Mouse (Mus musculus) 3T3-L1 (cell line): Measurements from ENCODE around the gene Hspa13.

ENCODE experiments used
- DNase-seq: peaks from one replicate; pipeline ENCODE4 v3.0.0-alpha.2; 2015; ENCODE audit warnings: low read depth, low spot score

Hspa13 gene

GRCm38 (mm10) chr16:75766388-75767249 is at the start of gene Hspa13:
Hspa13 (minus strand) TSS chr16:75767104.
- DNase-seq: peak; percentile 100

- DNase-seq: peak; percentile 65
These were observed 12.4 kb upstream of the Hspa13 start for GRCm38 (mm10) chr16:75779271-75779670.

DNA sequence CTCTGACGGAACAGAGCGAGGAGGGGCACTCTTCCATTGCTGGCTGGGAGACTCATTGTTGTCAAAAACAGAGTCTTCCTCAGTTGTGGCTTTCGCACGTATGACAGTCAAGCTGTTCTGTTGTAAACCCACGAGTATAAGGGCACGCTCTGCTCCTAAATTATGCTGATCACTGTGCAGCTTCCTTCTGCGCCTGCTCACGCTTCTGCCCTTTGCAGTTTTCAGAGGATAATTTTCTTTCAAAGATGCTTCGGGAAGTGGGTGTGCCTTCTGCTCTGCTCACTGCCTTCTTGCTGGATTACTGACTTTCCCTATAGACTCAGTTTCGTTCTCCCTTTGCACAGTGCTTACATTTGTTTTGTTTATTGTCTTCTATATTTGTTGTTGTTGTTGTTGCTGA is 6.3 kb upstream of the Hspa13 start:
- no peak for DNase-seq

GRCm38 (mm10) chr16:75767250-75768002 is 522 bp upstream of the Hspa13 start:
- DNase-seq: no peak

DNA sequence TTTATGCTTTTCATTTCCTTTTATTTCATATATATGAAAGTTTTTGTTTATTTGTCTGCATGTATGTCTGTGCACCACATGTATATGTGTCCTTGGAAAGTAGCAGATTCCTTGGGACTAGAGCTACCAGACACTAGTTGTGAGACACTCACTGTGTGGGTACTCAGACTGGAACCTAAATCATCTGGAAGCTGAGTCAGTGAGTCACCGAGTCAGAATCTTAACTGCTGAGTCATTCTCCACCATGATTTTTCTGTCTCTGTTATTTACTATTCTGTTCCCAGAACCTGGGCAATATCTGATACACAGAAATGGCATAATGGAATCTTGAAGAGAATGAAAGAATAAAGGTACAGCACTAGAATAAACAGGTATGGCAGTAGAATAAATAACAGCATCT is 14.0 kb downstream of the Hspa13 start:
- DNase-seq: peak; percentile 93

- DNase-seq: no peak
These were observed 16.8 kb downstream of the Hspa13 start for GRCm38 (mm10) chr16:75750103-75750502.

- no peak for DNase-seq
These were observed 18.0 kb downstream of the Hspa13 start for GRCm38 (mm10) chr16:75748926-75749325.

GRCm38 (mm10) chr16:75744014-75744413 is 22.9 kb downstream of the Hspa13 start:
- no peak for DNase-seq

DNA sequence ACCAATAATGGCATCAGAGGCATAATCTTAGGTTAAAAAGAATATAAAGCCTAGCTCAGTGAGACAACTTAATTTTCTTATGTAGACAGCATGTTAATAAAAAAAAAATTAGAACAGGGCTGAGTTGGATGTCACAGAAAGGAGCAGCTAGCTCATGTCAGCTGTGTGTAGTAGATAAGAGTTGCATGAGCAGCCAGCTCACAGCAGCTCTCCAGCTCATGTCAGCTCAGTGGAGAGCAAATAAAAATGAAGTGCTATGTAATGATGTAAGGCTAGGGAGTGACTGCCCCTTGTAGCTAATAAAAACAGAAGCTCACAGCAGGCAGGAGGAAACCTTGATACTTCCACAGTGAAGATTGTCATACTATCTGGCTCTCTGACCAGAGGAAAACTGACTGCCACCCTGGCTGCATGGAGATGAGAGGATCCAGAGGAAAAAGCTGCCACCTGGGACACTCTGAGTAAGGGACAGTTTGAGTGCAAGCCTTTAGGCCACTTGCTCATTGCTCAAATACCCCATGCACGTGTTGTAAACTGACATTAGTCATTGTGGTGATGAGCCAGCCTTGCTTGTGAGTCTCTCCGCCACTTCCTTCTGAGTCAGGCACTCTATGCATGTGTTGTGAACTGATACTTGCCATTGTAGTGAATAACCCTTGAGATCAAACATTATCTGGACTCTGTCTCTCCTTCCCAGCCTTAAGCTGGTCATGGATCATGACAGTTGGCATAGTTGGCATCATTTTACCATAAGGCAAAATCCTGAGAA is 49.3 kb downstream of the Hspa13 start:
- DNase-seq: peak; percentile 74

DNA sequence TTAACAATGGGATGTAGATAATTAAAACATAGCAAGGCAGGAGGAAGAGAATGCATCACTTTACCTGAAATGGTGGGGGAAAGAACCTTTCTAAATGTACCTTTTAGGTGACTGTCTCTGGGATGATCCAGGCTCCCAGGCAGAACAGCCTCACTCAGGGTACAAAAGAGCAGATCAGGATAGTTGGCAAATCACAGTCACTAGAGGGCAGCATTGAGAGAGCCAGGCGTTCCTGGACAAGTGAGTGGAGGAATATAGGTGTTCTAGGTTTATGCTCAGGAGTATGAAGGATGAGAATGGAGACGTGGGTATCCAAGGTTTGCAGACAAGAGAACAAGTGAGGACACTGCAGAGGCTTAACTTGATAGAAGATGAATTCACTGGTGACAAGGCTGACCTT is 70.7 kb downstream of the Hspa13 start:
- peak; percentile 85 for DNase-seq
